Mouse (Mus musculus) spleen, adult 12 weeks (tissue): ENCODE measurements around the gene Bscl2.
A peak's percentile ranks its signal among the peaks of the same experiment; 100 is the strongest.
"Not testable (repeated sequence)": the region's sequence is repeated elsewhere in the genome, so short reads cannot be mapped to it uniquely, and the experiment has no call there.

Source experiments
- DNase-seq: peaks from one replicate; pipeline ENCODE4 v3.0.0; 2022; ENCODE audit warnings: low spot score

Gene Bscl2

GRCm38 (mm10) chr19:8831262-8831661 lies 6.0 kb upstream of the Bscl2 start:
- DNase-seq = no peak

GRCm38 (mm10) chr19:8832971-8833370 lies 4.3 kb upstream of the Bscl2 start:
- no peak for DNase-seq

GRCm38 (mm10) chr19:8836327-8836726 lies 940 bp upstream of the Bscl2 start:
- not testable (repeated sequence) for DNase-seq

- DNase-seq = no peak
These were observed 919 bp downstream of the Bscl2 start for GRCm38 (mm10) chr19:8838041-8838730.

GRCm38 (mm10) chr19:8839103-8839907 lies 2.0 kb downstream of the Bscl2 start, which contains the start of gene Gng3:
Gene Gng3, minus strand, starts transcription at chr19:8839194.
- no peak for DNase-seq

- DNase-seq = peak; percentile 65
These were observed 2.9 kb downstream of the Bscl2 start for GRCm38 (mm10) chr19:8839908-8840791.

DNA sequence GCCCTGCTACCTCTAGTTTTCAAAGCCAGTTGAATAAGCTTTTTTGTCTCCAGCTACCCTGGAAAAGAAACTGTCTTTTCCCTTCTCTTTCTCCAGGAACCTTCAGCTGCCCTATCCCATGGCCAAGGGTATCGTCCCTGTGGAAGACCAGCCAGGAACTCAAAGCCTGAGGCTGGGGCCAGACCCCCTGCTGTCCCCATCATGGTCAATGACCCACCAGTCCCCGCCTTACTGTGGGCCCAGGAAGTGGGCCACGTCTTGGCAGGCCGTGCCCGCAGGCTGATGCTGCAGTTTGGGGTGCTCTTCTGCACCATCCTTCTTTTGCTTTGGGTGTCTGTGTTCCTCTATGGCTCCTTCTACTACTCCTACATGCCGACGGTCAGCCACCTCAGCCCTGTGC lies 3.7 kb downstream of the Bscl2 start:
- no peak for DNase-seq

DNA sequence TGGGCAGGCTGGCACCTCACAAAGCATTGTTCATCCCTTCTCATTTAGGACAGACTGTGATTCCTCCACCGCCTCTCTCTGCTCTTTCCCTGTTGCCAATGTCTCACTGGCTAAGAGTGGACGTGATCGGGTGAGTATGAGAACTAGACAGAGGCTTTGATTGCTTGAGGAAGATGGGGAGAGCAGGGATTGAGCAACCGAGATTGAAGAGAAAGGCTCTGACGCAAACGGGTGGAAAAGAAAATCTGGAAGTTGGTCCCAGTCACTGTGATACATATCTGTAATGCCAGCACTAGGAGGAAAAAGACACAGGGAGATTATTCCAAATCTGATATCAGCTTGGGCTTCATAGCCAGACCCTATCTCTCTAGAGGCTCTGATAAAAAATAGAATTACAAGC lies 5.7 kb downstream of the Bscl2 start:
- no peak for DNase-seq

GRCm38 (mm10) chr19:8844371-8845129 lies 7.3 kb downstream of the Bscl2 start:
- peak; percentile 54 for DNase-seq

DNA sequence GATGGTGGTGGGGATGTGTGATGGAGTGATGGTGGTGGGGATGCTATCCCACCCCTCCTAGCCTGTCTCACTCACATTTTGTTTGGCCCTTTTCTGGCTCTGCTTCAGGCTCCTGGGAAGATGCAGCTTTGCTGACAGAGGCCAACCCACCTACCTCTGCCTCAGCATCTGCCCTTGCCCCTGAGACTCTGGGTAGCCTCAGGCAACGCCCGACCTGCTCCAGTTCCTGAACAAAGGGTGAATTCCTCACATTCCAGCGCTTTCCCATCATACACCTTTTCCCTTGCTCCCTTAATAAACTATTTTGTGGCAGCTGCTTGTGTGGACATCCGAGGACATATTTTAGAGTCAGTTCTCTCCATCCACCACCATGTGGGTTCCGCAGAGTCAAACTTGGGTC lies 11.1 kb downstream of the Bscl2 start:
- DNase-seq = no peak

GRCm38 (mm10) chr19:8850402-8850901 lies 13.2 kb downstream of the Bscl2 start, which contains the start of gene Lrrn4cl:
Gene Lrrn4cl, plus strand, starts transcription at chr19:8850768.
- DNase-seq = no peak

DNA sequence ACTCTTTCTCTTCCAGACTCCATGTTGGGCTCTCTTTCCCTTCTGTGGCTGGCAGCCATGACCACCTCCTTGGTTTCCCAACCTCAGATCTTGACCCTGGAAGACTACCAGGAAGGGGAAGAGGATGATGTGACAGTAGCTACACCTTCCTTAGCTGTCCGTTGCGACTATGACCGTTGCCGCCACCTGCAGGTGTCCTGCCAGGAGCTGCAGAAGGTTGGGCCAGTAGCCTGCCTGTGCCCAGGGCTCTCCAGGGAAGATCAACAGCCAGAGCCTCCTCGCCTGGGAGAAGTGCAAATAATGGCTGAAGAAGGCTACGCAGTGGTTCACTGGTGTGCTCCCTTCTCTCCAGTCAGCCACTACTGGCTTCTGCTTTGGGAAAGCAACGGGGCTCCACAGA lies 14.4 kb downstream of the Bscl2 start:
- no peak for DNase-seq

DNA sequence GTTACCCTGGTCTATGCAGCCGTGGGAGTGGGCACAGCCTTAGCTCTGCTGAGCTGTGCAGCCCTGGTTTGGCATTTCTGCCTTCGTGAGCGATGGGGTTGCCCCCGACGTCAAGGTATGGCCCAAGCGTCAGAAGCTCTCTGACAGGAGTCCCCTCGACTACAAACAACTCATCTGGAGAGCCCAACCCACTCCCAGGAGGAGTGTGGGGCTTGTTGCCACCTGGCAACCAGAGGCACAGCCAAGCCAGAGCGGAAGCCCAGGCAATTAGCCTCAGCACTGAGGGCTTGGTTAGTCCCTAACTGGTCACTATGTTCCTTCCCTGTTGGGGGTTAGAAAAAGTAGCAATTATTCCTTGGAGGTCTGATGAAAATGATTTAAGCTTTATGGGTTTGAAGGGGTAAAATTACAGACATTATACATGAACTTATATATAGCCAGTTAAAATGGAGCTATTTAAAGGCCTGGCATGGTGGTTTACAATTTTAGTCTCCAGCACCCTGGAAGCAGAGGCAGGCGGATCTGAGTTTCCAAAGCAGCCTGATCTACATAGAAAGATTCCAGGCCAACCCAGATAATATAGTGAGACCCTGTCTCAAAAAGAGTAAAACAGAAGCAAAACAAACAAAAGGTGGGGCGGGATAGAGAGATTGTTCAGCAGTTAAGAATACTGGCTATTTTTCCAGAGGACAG lies 15.1 kb downstream of the Bscl2 start:
- DNase-seq = no peak

DNA sequence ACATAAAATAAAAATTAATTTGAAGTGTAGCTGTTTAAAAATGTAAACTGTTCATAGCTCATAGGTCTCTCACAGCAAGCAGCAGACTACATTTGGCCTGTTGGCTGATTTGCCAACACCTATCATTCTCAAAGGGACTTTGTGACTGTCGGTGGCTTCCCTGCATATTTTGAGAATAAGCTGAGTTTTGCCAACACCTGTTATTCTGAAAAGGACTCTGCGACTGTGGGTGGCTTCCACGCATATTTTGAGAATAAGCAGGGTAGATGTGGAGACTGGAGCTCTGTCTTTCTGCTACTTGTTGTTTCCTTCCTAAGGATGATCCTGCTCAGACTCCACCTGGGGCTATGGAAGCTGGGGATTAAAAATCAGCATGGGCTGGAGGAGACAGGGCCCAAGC lies 15.8 kb downstream of the Bscl2 start:
- DNase-seq = no peak

DNA sequence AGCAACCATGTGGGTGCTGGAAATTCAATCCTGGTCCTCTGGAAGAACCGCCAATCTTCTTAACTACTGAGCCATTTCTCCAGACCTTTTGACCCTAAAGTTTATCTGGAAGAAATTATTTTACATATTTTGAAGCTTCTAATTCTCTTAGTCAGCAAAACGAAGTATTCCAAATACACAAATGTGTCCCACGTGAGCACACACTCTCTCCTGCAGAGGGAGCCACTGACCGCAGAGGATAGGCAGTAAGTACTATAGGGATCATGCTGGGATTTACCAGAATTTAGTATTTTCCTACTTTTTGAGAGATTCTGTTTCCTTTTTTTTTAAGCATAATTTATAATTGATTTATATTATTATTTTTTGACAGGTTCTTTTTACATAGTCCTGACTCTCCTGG lies 20.4 kb downstream of the Bscl2 start:
- peak; percentile 7 for DNase-seq

DNA sequence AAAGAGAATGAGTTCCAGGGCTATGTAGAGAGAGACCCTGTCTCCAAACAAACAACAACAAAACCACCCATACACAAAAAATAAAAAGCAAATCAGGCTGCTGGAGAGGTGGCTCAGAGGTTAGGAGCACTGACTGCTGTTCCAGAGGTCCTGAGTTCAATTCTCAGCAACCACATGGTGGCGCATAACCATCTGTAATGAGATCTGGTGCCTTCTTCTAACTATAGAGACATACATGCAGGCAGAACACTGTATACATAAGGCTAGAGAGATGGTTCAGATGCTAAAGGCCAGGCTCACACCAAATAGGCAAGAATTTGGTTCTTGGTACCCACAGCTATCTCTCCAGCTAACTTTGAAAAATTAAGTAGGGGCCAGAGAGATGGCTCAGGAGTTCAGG lies 21.8 kb downstream of the Bscl2 start:
- DNase-seq = peak; percentile 23

DNA sequence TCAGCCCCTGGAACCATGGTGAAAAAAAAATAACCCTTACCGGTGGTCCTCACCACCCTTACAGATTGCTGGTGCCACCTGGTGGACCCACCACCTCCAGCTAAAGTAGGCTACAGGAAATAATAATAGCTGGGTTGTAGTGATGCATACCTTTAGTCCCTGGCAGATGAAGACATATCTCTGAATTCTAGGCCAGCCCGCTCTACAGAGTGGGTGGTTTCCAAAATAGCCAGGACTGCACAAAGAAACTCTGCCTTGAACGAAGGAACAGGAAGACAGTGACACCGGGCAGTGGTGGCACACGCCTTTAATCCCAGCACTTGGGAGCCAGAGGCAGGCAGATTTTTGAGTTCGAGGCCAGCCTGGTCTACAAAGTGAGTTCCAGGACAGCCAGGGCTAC lies 27.0 kb downstream of the Bscl2 start:
- no peak for DNase-seq

DNA sequence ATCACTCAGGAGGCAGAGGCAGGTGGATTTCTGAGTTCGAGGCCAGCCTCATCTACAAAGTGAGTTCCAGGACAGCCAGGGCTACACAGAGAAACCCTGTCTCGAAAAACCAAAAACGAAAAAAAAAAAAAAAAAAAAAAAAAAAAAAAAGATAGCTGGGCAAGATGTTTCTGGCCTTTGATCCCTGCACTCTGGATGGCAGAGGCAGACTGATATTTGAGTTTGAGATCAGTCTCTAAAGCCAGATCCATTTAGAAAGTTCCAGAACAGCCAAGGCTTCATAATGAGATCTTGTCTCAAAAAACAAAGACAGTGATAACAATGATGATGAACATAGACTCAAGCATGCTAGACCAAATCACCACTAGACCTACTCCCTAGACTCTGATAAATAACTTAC lies 33.1 kb downstream of the Bscl2 start:
- not testable (repeated sequence) for DNase-seq

DNA sequence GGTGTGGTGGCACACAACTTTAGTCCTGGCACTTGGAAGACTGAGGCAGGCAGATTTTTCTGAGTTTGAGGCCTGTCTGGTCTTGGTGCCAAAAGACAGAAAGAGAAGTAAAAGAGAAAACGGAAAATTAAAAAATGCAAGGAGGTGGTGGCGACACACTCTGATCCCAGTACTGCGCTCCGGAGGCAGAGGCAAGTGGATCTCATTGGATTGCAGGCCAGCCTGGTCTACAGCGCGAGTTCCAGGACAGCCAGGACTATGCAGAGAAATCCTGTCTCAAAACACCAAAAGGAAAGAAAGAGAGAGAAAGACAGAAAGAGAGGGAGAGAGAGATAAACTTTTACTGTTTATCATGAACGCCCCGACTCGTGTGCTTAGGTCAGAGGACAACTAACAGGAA lies 33.6 kb downstream of the Bscl2 start:
- DNase-seq = no peak

DNA sequence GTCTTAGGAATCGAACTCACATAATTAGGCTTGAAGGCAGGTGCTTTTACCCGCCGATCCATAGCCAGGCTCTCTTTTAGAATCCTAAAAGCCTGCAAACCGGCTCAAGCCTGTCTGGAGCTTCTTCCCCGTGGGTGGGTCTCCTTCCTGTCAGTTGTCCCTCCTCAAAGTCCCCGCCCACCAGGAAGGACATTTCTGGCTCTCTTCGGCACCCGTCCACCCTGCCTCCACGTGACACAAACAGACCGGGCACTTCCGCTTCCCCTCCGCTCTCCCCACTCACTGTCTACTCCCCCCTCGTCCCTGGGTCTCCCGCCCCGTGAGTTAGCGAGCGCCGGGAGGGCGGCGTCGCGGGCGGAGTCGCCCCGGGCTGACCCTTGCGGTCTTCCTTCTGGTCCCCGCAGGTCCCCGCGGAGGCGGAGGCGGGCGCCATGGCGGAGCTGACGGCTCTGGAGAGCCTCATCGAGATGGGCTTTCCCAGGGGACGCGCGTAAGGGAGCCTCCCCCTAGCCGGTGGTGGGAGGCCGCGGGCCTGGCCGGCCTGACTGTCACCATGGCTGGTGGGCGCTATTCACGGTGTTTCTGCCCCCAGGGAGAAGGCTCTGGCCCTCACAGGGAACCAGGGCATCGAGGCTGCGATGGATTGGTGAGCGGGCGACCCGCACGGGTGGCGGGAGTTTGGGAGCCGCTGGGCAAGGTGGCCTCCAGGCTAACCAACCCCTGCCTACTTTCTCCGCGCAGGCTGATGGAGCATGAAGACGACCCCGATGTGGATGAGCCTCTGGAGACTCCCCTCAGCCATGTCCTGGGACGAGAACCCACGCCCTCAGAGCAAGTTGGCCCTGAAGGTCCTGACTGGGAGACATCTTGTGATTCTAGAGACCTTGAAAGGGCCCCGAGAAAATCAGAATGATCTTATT lies 34.3 kb downstream of the Bscl2 start, which contains the start of gene Ubxn1:
Ubxn1 (plus strand) TSS at position 230 of the 920 bp plus-strand sequence.
- DNase-seq = peak; percentile 93
